Mouse (Mus musculus): ENCODE data around the gene Zfp454. TPM values are rescaled to one million over a fixed set of nuclear protein-coding genes. Genes with fewer than 3 reads are reported as not detected.

Zfp454 gene
- polyA plus RNA-seq, 1 experiment from 2014 or later: 17.6 TPM

DNA sequence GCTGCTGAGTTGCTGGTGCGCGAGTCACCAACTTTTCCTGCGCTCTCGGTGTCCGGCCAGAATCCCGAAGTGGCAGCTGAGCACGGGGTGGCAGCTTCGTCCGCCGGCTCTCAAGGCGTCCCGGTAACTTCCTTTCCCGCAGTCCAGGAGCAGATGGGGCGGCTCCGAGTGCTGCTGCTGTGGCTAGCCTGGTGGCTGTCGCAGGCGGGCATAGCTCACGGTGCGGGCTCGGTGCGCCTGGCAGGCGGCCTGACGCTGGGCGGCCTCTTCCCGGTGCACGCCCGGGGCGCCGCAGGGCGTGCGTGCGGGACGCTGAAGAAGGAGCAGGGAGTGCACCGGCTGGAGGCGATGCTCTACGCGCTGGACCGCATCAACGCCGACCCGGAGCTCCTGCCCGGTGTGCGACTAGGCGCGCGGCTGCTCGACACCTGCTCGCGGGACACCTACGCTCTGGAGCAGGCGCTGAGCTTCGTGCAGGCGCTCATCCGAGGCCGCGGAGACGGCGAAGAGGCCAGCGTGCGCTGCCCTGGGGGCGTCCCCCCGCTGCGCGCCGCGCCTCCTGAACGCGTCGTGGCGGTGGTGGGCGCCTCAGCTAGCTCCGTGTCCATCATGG is 36.4 kb downstream of the Zfp454 start:
- Histone ChIP-seq H3K9ac (replicated peaks; ENCODE audit: low read length) (peak overlapping the region; percentile 44), H3K4me3 (ENCODE audit: low read depth, low read length) (peak overlapping the region; percentile 43), H3K27ac (replicated peaks; ENCODE audit: low read depth, low read length) (no peak overlapping the region), H3K27me3 (ENCODE audit: control insufficient read depth, insufficient read depth, low read length) (peaks cover 37% of the 10 kb centered on the region), H3K9me3 (replicated peaks; ENCODE audit: control insufficient read depth, low read length) (no peaks in the 10 kb centered on the region), H3K4me2 (ENCODE audit: low read depth, low read length) (peak overlapping the region; percentile 90), H3K36me3 (replicated peaks; ENCODE audit: control insufficient read depth, insufficient read depth, low read depth, low read length) (no peaks in the 10 kb centered on the region), H3K4me1 (ENCODE audit: control insufficient read depth, insufficient read depth, low read length) (peaks cover 8% of the 10 kb centered on the region; the same call in 1 of the 2 replicates)
- under 1% methylated on average over 72 of the region's 72 CpGs for WGBS
- DNase-seq (ENCODE audit: low spot score) (peak; percentile 23), ATAC-seq (replicated peaks; ENCODE audit: insufficient number of reproducible peaks, low FRiP score, low TSS enrichment, low read depth) (no peak)

- Histone ChIP-seq H3K27me3 (ENCODE audit: control insufficient read depth, insufficient read depth, low read length) (peaks cover 37% of the 10 kb centered on the region), H3K4me3 (ENCODE audit: low read depth, low read length) (peak within 1 kb of the TSS; percentile 43), H3K27ac (replicated peaks; ENCODE audit: low read depth, low read length) (no peak within 1 kb of the TSS), H3K36me3 (replicated peaks; ENCODE audit: control insufficient read depth, insufficient read depth, low read depth, low read length) (no peaks in the 10 kb centered on the region), H3K9ac (replicated peaks; ENCODE audit: low read length) (peak within 1 kb of the TSS; percentile 44), H3K9me3 (replicated peaks; ENCODE audit: control insufficient read depth, low read length) (no peaks in the 10 kb centered on the region), H3K4me2 (ENCODE audit: low read depth, low read length) (peak within 1 kb of the TSS; percentile 90), H3K4me1 (ENCODE audit: control insufficient read depth, insufficient read depth, low read length) (peaks cover 8% of the 10 kb centered on the region; the same call in 1 of the 2 replicates)
- no peak for ATAC-seq (replicated peaks; ENCODE audit: insufficient number of reproducible peaks, low FRiP score, low TSS enrichment, low read depth)
- 2% methylated on average over 11 of the region's 11 CpGs for WGBS
- DNase-seq (ENCODE audit: low spot score): peak; percentile 8
Observed at GRCm38 (mm10) chr11:50850177-50850735, 37.2 kb downstream of the Zfp454 start, which contains the start of gene Grm6. Grm6 (plus strand) TSS chr11:50850685.

- no peak overlapping the region for H3K4me2 ChIP-seq (ENCODE audit: low read depth, low read length)
- ATAC-seq (replicated peaks; ENCODE audit: insufficient number of reproducible peaks, low FRiP score, low TSS enrichment, low read depth) (no peak), DNase-seq (ENCODE audit: low spot score) (no peak)
- peaks cover 8% of the 10 kb centered on the region; the same call in 1 of the 2 replicates for H3K4me1 ChIP-seq (ENCODE audit: control insufficient read depth, insufficient read depth, low read length)
- no peaks in the 10 kb centered on the region for H3K9me3 ChIP-seq (replicated peaks; ENCODE audit: control insufficient read depth, low read length)
- WGBS: 5% methylated on average over 10 of the region's 10 CpGs
- peaks cover 37% of the 10 kb centered on the region for H3K27me3 ChIP-seq (ENCODE audit: control insufficient read depth, insufficient read depth, low read length)
- no peak overlapping the region for H3K9ac ChIP-seq (replicated peaks; ENCODE audit: low read length)
- no peak overlapping the region for H3K4me3 ChIP-seq (ENCODE audit: low read depth, low read length)
- H3K27ac ChIP-seq (replicated peaks; ENCODE audit: low read depth, low read length): no peak overlapping the region
- no peaks in the 10 kb centered on the region for H3K36me3 ChIP-seq (replicated peaks; ENCODE audit: control insufficient read depth, insufficient read depth, low read depth, low read length)
Observed at GRCm38 (mm10) chr11:50849310-50849709, 38.1 kb downstream of the Zfp454 start.

DNA sequence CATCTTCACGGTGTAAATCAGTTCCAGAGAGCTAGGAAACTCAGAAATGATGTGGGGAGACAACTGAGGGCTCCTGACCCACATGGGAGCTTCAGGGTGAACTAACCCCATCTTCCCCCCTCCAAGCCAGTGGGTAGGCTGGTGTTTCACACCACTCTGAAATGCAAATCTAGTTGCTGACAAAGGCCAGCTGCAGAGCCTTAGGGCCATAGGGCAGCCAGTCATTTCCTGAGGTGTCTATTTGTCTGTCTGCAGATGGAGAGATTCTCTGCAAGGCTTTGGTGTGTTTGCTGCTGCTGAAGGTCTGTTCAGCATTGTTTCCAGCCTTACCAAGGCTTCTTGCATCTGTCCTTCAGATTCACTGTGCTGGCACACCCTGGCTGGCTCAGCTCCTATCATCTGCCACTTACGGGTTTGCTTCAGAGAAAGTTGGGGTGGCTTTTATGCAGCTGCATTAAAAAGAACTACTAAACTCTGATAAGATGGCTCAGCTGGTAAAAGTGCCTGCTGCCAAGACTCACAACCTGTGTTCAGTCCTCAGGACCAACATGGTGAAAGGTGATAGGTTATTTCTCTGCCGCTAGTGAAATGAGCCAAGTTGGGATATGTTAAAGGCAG is 38.8 kb downstream of the Zfp454 start:
- no peaks in the 10 kb centered on the region for H3K9me3 ChIP-seq (replicated peaks; ENCODE audit: control insufficient read depth, low read length)
- H3K4me2 ChIP-seq (ENCODE audit: low read depth, low read length): no peak overlapping the region
- DNase-seq (ENCODE audit: low spot score): no peak
- peaks cover 8% of the 10 kb centered on the region; the same call in 1 of the 2 replicates for H3K4me1 ChIP-seq (ENCODE audit: control insufficient read depth, insufficient read depth, low read length)
- no peak for ATAC-seq (replicated peaks; ENCODE audit: insufficient number of reproducible peaks, low FRiP score, low TSS enrichment, low read depth)
- H3K4me3 ChIP-seq (ENCODE audit: low read depth, low read length): no peak overlapping the region
- no peaks in the 10 kb centered on the region for H3K36me3 ChIP-seq (replicated peaks; ENCODE audit: control insufficient read depth, insufficient read depth, low read depth, low read length)
- H3K27me3 ChIP-seq (ENCODE audit: control insufficient read depth, insufficient read depth, low read length): peaks cover 37% of the 10 kb centered on the region
- no peak overlapping the region for H3K27ac ChIP-seq (replicated peaks; ENCODE audit: low read depth, low read length)
- H3K9ac ChIP-seq (replicated peaks; ENCODE audit: low read length): no peak overlapping the region
- 43% methylated on average over 3 of the region's 3 CpGs for WGBS

- peaks cover 8% of the 10 kb centered on the region; the same call in 1 of the 2 replicates for H3K4me1 ChIP-seq (ENCODE audit: control insufficient read depth, insufficient read depth, low read length)
- H3K36me3 ChIP-seq (replicated peaks; ENCODE audit: control insufficient read depth, insufficient read depth, low read depth, low read length): no peaks in the 10 kb centered on the region
- 74% methylated on average over 5 of the region's 5 CpGs for WGBS
- H3K9ac ChIP-seq (replicated peaks; ENCODE audit: low read length): no peak overlapping the region
- DNase-seq (ENCODE audit: low spot score) (no peak), ATAC-seq (replicated peaks; ENCODE audit: insufficient number of reproducible peaks, low FRiP score, low TSS enrichment, low read depth) (no peak)
- peaks cover 33% of the 10 kb centered on the region for H3K27me3 ChIP-seq (ENCODE audit: control insufficient read depth, insufficient read depth, low read length)
- no peak overlapping the region for H3K4me2 ChIP-seq (ENCODE audit: low read depth, low read length)
- no peak overlapping the region for H3K4me3 ChIP-seq (ENCODE audit: low read depth, low read length)
- H3K9me3 ChIP-seq (replicated peaks; ENCODE audit: control insufficient read depth, low read length): no peaks in the 10 kb centered on the region
- no peak overlapping the region for H3K27ac ChIP-seq (replicated peaks; ENCODE audit: low read depth, low read length)
Observed at GRCm38 (mm10) chr11:50847047-50847446, 40.4 kb downstream of the Zfp454 start.

- H3K4me3 ChIP-seq (ENCODE audit: low read depth, low read length): no peak overlapping the region
- ATAC-seq (replicated peaks; ENCODE audit: insufficient number of reproducible peaks, low FRiP score, low TSS enrichment, low read depth) (no peak), DNase-seq (ENCODE audit: low spot score) (no peak)
- H3K4me2 ChIP-seq (ENCODE audit: low read depth, low read length): no peak overlapping the region
- peaks cover 2% of the 10 kb centered on the region; the same call in 1 of the 2 replicates for H3K4me1 ChIP-seq (ENCODE audit: control insufficient read depth, insufficient read depth, low read length)
- H3K27ac ChIP-seq (replicated peaks; ENCODE audit: low read depth, low read length): no peak overlapping the region
- H3K27me3 ChIP-seq (ENCODE audit: control insufficient read depth, insufficient read depth, low read length): peaks cover 23% of the 10 kb centered on the region
- H3K9me3 ChIP-seq (replicated peaks; ENCODE audit: control insufficient read depth, low read length): no peaks in the 10 kb centered on the region
- WGBS: 95% methylated on average over 3 of the region's 3 CpGs
- no peaks in the 10 kb centered on the region for H3K36me3 ChIP-seq (replicated peaks; ENCODE audit: control insufficient read depth, insufficient read depth, low read depth, low read length)
- H3K9ac ChIP-seq (replicated peaks; ENCODE audit: low read length): no peak overlapping the region
Observed at GRCm38 (mm10) chr11:50845951-50846350, 41.5 kb downstream of the Zfp454 start.

DNA sequence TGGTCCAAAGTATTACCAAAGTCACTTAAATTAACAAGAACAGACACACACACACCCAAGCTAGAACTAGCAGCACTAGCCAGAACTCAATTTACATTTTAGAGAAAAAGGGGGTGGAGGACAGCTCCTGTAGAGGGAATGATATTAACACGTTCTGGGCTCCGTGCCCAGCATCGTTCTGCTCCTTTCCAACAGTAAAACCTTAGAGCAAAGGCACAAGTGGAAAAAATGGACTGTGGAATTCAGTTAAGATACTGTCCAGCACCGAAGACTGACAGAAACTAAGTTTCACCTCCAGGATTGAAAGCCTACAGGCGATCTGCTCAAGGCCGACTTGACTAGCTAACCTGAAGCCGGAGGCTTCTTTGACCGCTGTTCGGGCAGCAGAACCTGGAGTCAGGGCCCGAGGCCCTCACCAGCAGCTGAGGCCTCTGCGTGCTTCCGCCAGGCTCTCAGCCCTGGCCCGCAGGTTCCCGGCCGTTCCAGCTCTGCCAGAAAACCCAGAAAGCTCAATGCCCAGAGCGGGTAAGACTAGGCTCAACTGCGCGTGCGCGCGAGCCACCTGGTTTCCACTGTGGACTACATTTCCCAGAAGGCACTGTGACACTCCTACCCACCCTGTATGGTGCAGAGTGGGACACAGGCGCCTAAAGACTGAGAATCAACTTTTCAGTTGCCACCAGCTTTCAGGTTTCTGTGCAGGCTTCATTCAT is 46.3 kb downstream of the Zfp454 start, which contains the start of gene Zfp879:
Zfp879 (minus strand) TSS at position 530 of the 713 bp plus-strand sequence.
- Histone ChIP-seq H3K36me3 (replicated peaks; ENCODE audit: control insufficient read depth, insufficient read depth, low read depth, low read length) (no peaks in the 10 kb centered on the region), H3K9me3 (replicated peaks; ENCODE audit: control insufficient read depth, low read length) (no peaks in the 10 kb centered on the region), H3K27me3 (ENCODE audit: control insufficient read depth, insufficient read depth, low read length) (no peaks in the 10 kb centered on the region), H3K27ac (replicated peaks; ENCODE audit: low read depth, low read length) (0 out of 2 replicates have a peak within 1 kb of the TSS, but pooled peaks have one; percentile 32), H3K4me1 (ENCODE audit: control insufficient read depth, insufficient read depth, low read length) (no peaks in the 10 kb centered on the region), H3K4me3 (ENCODE audit: low read depth, low read length) (peak within 1 kb of the TSS; percentile 29; the same call in 1 of the 2 replicates), H3K4me2 (ENCODE audit: low read depth, low read length) (peak within 1 kb of the TSS; percentile 69), H3K9ac (replicated peaks; ENCODE audit: low read length) (peak within 1 kb of the TSS; percentile 73)
- 25% methylated on average over 22 of the region's 22 CpGs for WGBS
- peak; percentile 97 for DNase-seq (ENCODE audit: low spot score)
- ATAC-seq (replicated peaks; ENCODE audit: insufficient number of reproducible peaks, low FRiP score, low TSS enrichment, low read depth): peak; percentile 86
